Mouse (Mus musculus) left cerebral cortex, adult 9 months (tissue): ENCODE measurements around the gene Hist1h2ab.
A peak's percentile ranks its signal among the peaks of the same experiment; 100 is the strongest.

Experiments
- DNase-seq, 2 experiments: peaks; one replicate each; pipeline ENCODE4 v3.0.0; 2022; ENCODE audit warnings: low spot score in 2 of 2

Gene Hist1h2ab

GRCm38 (mm10) chr13:23772561-23773313 is 21.8 kb downstream of the Hist1h2ab start:
- peak in 1 of 2 experiments; percentile 42 for DNase-seq

- no peak for DNase-seq
Observed at GRCm38 (mm10) chr13:23778339-23778738, 27.4 kb downstream of the Hist1h2ab start.

- no peak for DNase-seq
Observed at GRCm38 (mm10) chr13:23779025-23779424, 28.1 kb downstream of the Hist1h2ab start.

GRCm38 (mm10) chr13:23792520-23792919 is 41.6 kb downstream of the Hist1h2ab start:
- DNase-seq, result peak in 1 of 2 experiments; percentile 50

DNA sequence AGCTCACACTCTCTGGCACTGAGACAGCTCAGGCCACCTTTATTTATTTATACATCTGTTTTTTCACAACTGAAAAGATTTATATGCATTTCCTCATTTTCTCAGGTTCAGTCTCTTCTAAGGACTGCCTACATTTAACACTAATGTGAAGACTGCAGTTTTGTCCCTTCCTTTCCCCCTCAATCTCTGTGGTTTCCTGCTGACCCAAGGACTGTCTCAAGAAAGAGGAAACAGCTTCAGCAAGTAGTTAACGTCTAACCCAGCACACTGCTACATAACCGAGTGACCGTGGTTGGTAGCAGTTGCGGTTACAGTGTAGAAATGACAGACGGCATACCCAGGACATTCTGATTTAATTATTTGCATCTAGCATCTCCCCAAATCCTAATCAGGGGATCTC is 48.5 kb downstream of the Hist1h2ab start:
- DNase-seq, result no peak
